Mouse (Mus musculus): ENCODE measurements around the gene Nrros.

DNA sequence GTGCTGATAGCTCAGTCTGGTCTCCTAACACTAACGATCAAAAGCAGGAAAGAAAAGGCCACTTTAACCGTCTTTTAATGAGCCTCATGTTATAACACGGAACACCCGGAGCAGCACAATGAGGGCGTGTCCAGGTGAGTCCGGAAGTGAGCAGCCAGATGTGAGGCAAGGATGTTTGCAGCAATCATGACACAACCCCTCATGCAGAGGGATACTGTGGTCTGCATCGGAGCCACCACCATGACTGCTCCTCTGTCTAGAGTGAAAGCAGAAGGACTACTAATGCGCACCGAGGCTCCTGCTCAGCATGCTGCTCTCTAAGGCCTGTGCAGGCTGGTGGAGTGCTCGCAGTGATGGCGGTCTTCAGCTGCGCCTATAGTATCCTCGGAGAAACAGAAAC lies 63.1 kb downstream of the Nrros start:
- no peak for TF ChIP-seq CTCF (conservative IDR thresholded peaks at IDR 0.05; ENCODE audit: low read length)
- no peak for TF ChIP-seq POU5F1 (IDR thresholded peaks at IDR 0.05; ENCODE audit: borderline replicate concordance, low read length)
